Mouse (Mus musculus) erythroid progenitor cell, adult 5-6 weeks (primary cell): ENCODE results near the gene Cep170. TPM values are rescaled to one million over a fixed set of nuclear protein-coding genes. Genes with fewer than 3 reads are reported as not detected.

Experiments used
- ATAC-seq: replicated peaks from 2 replicates; pipeline ENCODE4 v1.8.0; 2016; ENCODE audit warnings: moderate number of reproducible peaks, mild to moderate bottlenecking, moderate TSS enrichment, inconsistent platforms; ENCODE audit not compliant: poor library complexity, low FRiP score, severe bottlenecking
- total RNA-seq, 2 experiments: library from RNA; stranded (forward) in 1 of 2; stranded (reverse) in 1 of 2; fragments of 150-400 nt in 1 of 2; fragments of 186-747, 209-891 nt in 1 of 2; gene quantifications; 2 replicates each; pipeline versions ENCODE4 v1.2.3 to v1.2.4; 2015 to 2017; ENCODE audit warnings: low replicate concordance in 2 of 2

The Cep170 gene
- total RNA-seq, 2 experiments from 2014 or later, result 27.1 to 56.6 TPM

- no peak for ATAC-seq
Measured at GRCm38 (mm10) chr1:176762295-176762694, 51.6 kb downstream of the Cep170 start.

- no peak for ATAC-seq
Measured at GRCm38 (mm10) chr1:176760673-176761072, 53.2 kb downstream of the Cep170 start.

- ATAC-seq, result no peak
Measured at GRCm38 (mm10) chr1:176755586-176755985, 58.3 kb downstream of the Cep170 start.

- no peak for ATAC-seq
Measured at GRCm38 (mm10) chr1:176753861-176754718, 59.8 kb downstream of the Cep170 start.

- no peak for ATAC-seq
Measured at GRCm38 (mm10) chr1:176749708-176750107, 64.2 kb downstream of the Cep170 start.

- ATAC-seq, result no peak
Measured at GRCm38 (mm10) chr1:176732834-176733233, 81.0 kb downstream of the Cep170 start.

- no peak for ATAC-seq
Measured at GRCm38 (mm10) chr1:176730528-176730927, 83.3 kb downstream of the Cep170 start.

- ATAC-seq, result no peak
Measured at GRCm38 (mm10) chr1:176727372-176727771, 86.5 kb downstream of the Cep170 start.

GRCm38 (mm10) chr1:176724771-176725170 is 89.1 kb downstream of the Cep170 start:
- no peak for ATAC-seq

GRCm38 (mm10) chr1:176723858-176724713 is 89.8 kb downstream of the Cep170 start:
- no peak for ATAC-seq

- ATAC-seq, result no peak
Measured at GRCm38 (mm10) chr1:176712436-176712835, 101.4 kb downstream of the Cep170 start.

- no peak for ATAC-seq
Measured at GRCm38 (mm10) chr1:176700226-176700625, 113.6 kb downstream of the Cep170 start.

GRCm38 (mm10) chr1:176699793-176700192 is 114.1 kb downstream of the Cep170 start:
- ATAC-seq, result no peak

GRCm38 (mm10) chr1:176698647-176699046 is 115.2 kb downstream of the Cep170 start:
- ATAC-seq, result no peak

- no peak for ATAC-seq
Measured at GRCm38 (mm10) chr1:176697091-176697490, 116.8 kb downstream of the Cep170 start.

GRCm38 (mm10) chr1:176691101-176691500 is 122.8 kb downstream of the Cep170 start:
- ATAC-seq, result no peak

GRCm38 (mm10) chr1:176688251-176688880 is 125.5 kb downstream of the Cep170 start:
- ATAC-seq, result no peak
